Mouse (Mus musculus) forebrain, embryonic 11.5 days (tissue): ENCODE measurements around the gene Ino80d. TPM values are rescaled to one million over a fixed set of nuclear protein-coding genes. Genes with fewer than 3 reads are reported as not detected.

Experiments
- ATAC-seq: fragments of 200-750 bp; cut with Nextera tagmentation; replicated peaks from 2 replicates; pipeline ENCODE4 v1.8.0; 2017; ENCODE audit warnings: moderate TSS enrichment; ENCODE audit not compliant: low FRiP score
- DNase-seq: peaks from one replicate; pipeline ENCODE4 v3.0.0-alpha.2; 2017; ENCODE audit warnings: low spot score
- H3K27ac ChIP-seq: fragments of 300-500 bp; sonication (generic); 2 replicates; pipeline ENCODE4 v1.5.1; 2014; ENCODE audit warnings: low read depth, low read length
- H3K27me3 ChIP-seq: fragments of 300-500 bp; sonication (generic); 2 replicates; pipeline ENCODE4 v1.6.1; 2014; ENCODE audit warnings: mild to moderate bottlenecking, low read length, mixed read lengths; ENCODE audit not compliant: control insufficient read depth, insufficient read depth
- H3K36me3 ChIP-seq: fragments of 300-500 bp; sonication (generic); 2 replicates; pipeline ENCODE4 v1.6.1; 2014; ENCODE audit warnings: mild to moderate bottlenecking, low read length, moderate library complexity, mixed read lengths; ENCODE audit not compliant: control insufficient read depth, insufficient read depth
- H3K4me1 ChIP-seq: fragments of 300-500 bp; sonication (generic); replicated peaks from 2 replicates; pipeline ENCODE4 v1.6.1; 2014; ENCODE audit warnings: low read length, mixed read lengths; ENCODE audit not compliant: control insufficient read depth, insufficient read depth
- H3K4me2 ChIP-seq: fragments of 300-500 bp; sonication (generic); 2 replicates; pipeline ENCODE4 v1.6.1; 2014; ENCODE audit warnings: low read depth, mild to moderate bottlenecking, low read length, moderate library complexity, mixed read lengths; ENCODE audit not compliant: severe bottlenecking
- H3K4me3 ChIP-seq: fragments of 300-500 bp; sonication (generic); 2 replicates; pipeline ENCODE4 v1.5.1; 2014; ENCODE audit warnings: low read depth, low read length
- H3K9ac ChIP-seq: fragments of 300-500 bp; sonication (generic); 2 replicates; pipeline ENCODE4 v1.6.1; 2014; ENCODE audit warnings: low read length
- H3K9me3 ChIP-seq: fragments of 300-500 bp; sonication (generic); 2 replicates; pipeline ENCODE4 v1.6.1; 2016; ENCODE audit warnings: low read length, mixed read lengths; ENCODE audit not compliant: control insufficient read depth
- WGBS: fragments of 180-500 bp; shearing (Covaris S2); extraction: QIAGEN DNeasy Blood & Tissue Kit; methylation state at CpG from one replicate; pipeline ENCODE4 v1.1.7; 2014; 5-methylcytosine and 5-hydroxymethylcytosine counted together
- polyA plus RNA-seq: library from polyadenylated mRNA; unstranded; fragments of >200 nt; fragmentation: Nextera tagmentation; extraction: Ambion mirVana; gene quantifications from 2 replicates; pipeline ENCODE4 v1.2.1, GENCODE M21; 2014

Gene Ino80d
- polyA plus RNA-seq, 1 experiment from 2014 or later = 12.6 TPM

DNA sequence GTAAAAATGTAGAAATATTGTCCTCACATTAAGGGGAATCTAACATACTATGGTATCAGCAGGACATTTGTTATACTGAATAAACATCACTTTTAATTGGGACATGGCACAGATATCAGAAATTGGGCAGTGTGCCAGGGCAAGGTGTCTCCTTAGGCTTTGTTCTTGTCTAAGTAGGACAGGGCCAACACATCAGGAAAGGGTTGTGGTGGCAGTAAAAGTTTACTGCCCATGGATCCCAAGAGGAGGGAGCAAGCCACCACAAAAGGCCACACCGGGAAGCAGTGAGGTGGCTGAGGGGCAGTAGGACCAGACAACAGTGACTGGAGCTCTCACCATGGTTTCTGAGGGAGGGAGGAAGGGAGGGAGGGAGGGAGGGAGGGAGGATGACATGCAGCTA, 121.1 kb downstream of the Ino80d start:
- ATAC-seq = no peak
- no peaks in the 10 kb centered on the region for H3K36me3 ChIP-seq
- H3K4me1 ChIP-seq = no peaks in the 10 kb centered on the region
- H3K4me2 ChIP-seq = no peak overlapping the region
- no peak for DNase-seq
- no peak overlapping the region for H3K9ac ChIP-seq
- no peaks in the 10 kb centered on the region for H3K9me3 ChIP-seq
- no peak overlapping the region for H3K4me3 ChIP-seq
- H3K27ac ChIP-seq = no peak overlapping the region
- 80% methylated on average over 1 of the region's 1 CpGs for WGBS
- H3K27me3 ChIP-seq = no peaks in the 10 kb centered on the region

GRCm38 (mm10) chr1:62992648-62993047, 121.8 kb downstream of the Ino80d start:
- no peak overlapping the region for H3K27ac ChIP-seq
- H3K4me3 ChIP-seq = no peak overlapping the region
- DNase-seq = no peak
- H3K9me3 ChIP-seq = no peaks in the 10 kb centered on the region
- H3K4me1 ChIP-seq = no peaks in the 10 kb centered on the region
- ATAC-seq = no peak
- no peak overlapping the region for H3K4me2 ChIP-seq
- no peak overlapping the region for H3K9ac ChIP-seq
- no peaks in the 10 kb centered on the region for H3K27me3 ChIP-seq
- 87% methylated on average over 5 of the region's 5 CpGs for WGBS
- H3K36me3 ChIP-seq = no peaks in the 10 kb centered on the region

GRCm38 (mm10) chr1:62991021-62991420, 123.4 kb downstream of the Ino80d start:
- Histone ChIP-seq H3K4me2 (no peak overlapping the region), H3K9me3 (no peaks in the 10 kb centered on the region), H3K4me3 (no peak overlapping the region), H3K27ac (no peak overlapping the region), H3K27me3 (no peaks in the 10 kb centered on the region), H3K9ac (no peak overlapping the region), H3K4me1 (no peaks in the 10 kb centered on the region), H3K36me3 (no peaks in the 10 kb centered on the region)
- ATAC-seq (no peak), DNase-seq (no peak)
- WGBS = 83% methylated on average over 10 of the region's 10 CpGs

- 66% methylated on average over 2 of the region's 2 CpGs for WGBS
- H3K27me3 ChIP-seq = no peaks in the 10 kb centered on the region
- no peak for DNase-seq
- ATAC-seq = no peak
- no peaks in the 10 kb centered on the region for H3K36me3 ChIP-seq
- H3K4me3 ChIP-seq = no peak overlapping the region
- H3K27ac ChIP-seq = no peak overlapping the region
- no peak overlapping the region for H3K4me2 ChIP-seq
- no peaks in the 10 kb centered on the region for H3K4me1 ChIP-seq
- H3K9ac ChIP-seq = no peak overlapping the region
- H3K9me3 ChIP-seq = no peaks in the 10 kb centered on the region
These were observed 126.9 kb downstream of the Ino80d start for GRCm38 (mm10) chr1:62987561-62987960.

GRCm38 (mm10) chr1:62986267-62986666, 128.2 kb downstream of the Ino80d start:
- no peaks in the 10 kb centered on the region for H3K9me3 ChIP-seq
- H3K27me3 ChIP-seq = no peaks in the 10 kb centered on the region
- no peaks in the 10 kb centered on the region for H3K4me1 ChIP-seq
- H3K36me3 ChIP-seq = no peaks in the 10 kb centered on the region
- no peak overlapping the region for H3K9ac ChIP-seq
- DNase-seq (peak; percentile 68), ATAC-seq (no peak)
- no peak overlapping the region for H3K4me3 ChIP-seq
- H3K27ac ChIP-seq = no peak overlapping the region
- H3K4me2 ChIP-seq = peak overlapping the region; percentile 18; the same call in 1 of the 2 replicates
- 19% methylated on average over 7 of the region's 7 CpGs for WGBS

DNA sequence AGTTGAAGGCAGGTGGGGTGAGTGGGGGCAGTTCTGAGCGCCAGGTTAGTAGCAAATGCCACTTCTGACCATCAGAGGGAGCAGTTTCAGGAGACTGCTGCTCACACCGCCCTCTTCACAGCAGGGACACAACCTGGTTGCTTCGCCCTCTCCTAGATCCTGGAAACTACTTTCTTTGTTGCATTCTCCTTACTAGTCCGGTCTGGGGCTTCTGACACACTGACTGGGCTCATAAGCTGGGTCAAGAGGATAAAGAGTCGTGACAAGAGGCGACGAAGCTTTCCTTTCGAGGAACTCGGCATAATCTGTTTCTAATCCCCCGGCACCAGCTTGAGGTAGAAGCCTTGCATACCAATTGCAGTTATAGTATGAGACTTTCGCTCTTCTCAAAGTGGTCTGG, 129.9 kb downstream of the Ino80d start:
- Histone ChIP-seq H3K9me3 (no peaks in the 10 kb centered on the region), H3K9ac (no peak overlapping the region), H3K27me3 (no peaks in the 10 kb centered on the region), H3K36me3 (no peaks in the 10 kb centered on the region), H3K27ac (no peak overlapping the region), H3K4me1 (no peaks in the 10 kb centered on the region), H3K4me3 (peak overlapping the region; percentile 7; the same call in 1 of the 2 replicates), H3K4me2 (peak overlapping the region; percentile 38; the same call in 1 of the 2 replicates)
- DNase-seq = peak; percentile 65
- ATAC-seq = no peak
- WGBS = 18% methylated on average over 11 of the region's 11 CpGs

DNA sequence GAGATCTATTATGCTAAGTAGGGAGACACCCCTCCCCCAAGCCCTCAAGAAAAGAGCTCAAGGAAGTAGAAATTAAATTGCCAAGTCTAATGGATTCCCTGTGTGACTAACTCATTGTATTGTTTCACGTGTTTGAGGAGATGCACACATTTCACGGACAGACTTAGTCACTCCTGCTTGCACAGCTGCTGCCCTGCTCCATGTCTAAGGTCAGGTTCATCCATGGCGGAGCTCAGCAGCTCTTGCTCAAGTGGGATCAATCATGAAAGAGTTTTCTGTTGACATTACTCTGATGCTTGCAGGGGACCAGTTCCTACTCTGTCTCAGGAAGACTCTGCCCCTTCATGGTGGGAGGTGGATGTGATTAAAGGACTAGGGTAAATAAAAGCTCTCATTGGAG, 137.7 kb downstream of the Ino80d start:
- H3K9me3 ChIP-seq = no peaks in the 10 kb centered on the region; the same call in 1 of the 2 replicates
- no peaks in the 10 kb centered on the region for H3K36me3 ChIP-seq
- no peak for ATAC-seq
- DNase-seq = no peak
- no peak overlapping the region for H3K27ac ChIP-seq
- 71% methylated on average over 3 of the region's 3 CpGs for WGBS
- no peaks in the 10 kb centered on the region for H3K4me1 ChIP-seq
- no peak overlapping the region for H3K4me2 ChIP-seq
- no peak overlapping the region for H3K9ac ChIP-seq
- H3K27me3 ChIP-seq = no peaks in the 10 kb centered on the region
- no peak overlapping the region for H3K4me3 ChIP-seq

GRCm38 (mm10) chr1:62966885-62967284, 147.6 kb downstream of the Ino80d start:
- peaks cover 4% of the 10 kb centered on the region; the same call in 1 of the 2 replicates for H3K27me3 ChIP-seq
- no peaks in the 10 kb centered on the region; the same call in 1 of the 2 replicates for H3K4me1 ChIP-seq
- DNase-seq (no peak), ATAC-seq (no peak)
- no peaks in the 10 kb centered on the region for H3K36me3 ChIP-seq
- no peak overlapping the region for H3K9ac ChIP-seq
- H3K4me2 ChIP-seq = no peak overlapping the region
- no peak overlapping the region for H3K4me3 ChIP-seq
- no peaks in the 10 kb centered on the region for H3K9me3 ChIP-seq
- no peak overlapping the region for H3K27ac ChIP-seq
- 24% methylated on average over 5 of the region's 5 CpGs for WGBS

GRCm38 (mm10) chr1:62964291-62964690, 150.2 kb downstream of the Ino80d start:
- H3K27ac ChIP-seq = no peak overlapping the region
- H3K9me3 ChIP-seq = no peaks in the 10 kb centered on the region
- no peak overlapping the region for H3K4me3 ChIP-seq
- no peak overlapping the region for H3K9ac ChIP-seq
- H3K36me3 ChIP-seq = no peaks in the 10 kb centered on the region
- DNase-seq (peak; percentile 85), ATAC-seq (peak; percentile 53)
- WGBS = 20% methylated on average over 6 of the region's 6 CpGs
- H3K4me2 ChIP-seq = no peak overlapping the region
- peaks cover 4% of the 10 kb centered on the region; the same call in 1 of the 2 replicates for H3K27me3 ChIP-seq
- H3K4me1 ChIP-seq = no peaks in the 10 kb centered on the region; the same call in 1 of the 2 replicates
